Mouse (Mus musculus) brain, adult 10 weeks (tissue): ENCODE results near the gene AU041133. TPM values are rescaled to one million over a fixed set of nuclear protein-coding genes. Genes with fewer than 3 reads are reported as not detected.

ENCODE experiments used
- polyA plus RNA-seq: library from polyadenylated mRNA; stranded (reverse); fragments of 350-450 nt; fragmentation: Illumina TruSeq; extraction: RNeasy Lipid Tissue Mini Kit (QIAGEN cat#74804); gene quantifications from one replicate; pipeline ENCODE4 v1.2.3, GENCODE M21; 2015; ENCODE audit warnings: low read depth, low replicate concordance

Gene AU041133
- 8.0 TPM for polyA plus RNA-seq

DNA sequence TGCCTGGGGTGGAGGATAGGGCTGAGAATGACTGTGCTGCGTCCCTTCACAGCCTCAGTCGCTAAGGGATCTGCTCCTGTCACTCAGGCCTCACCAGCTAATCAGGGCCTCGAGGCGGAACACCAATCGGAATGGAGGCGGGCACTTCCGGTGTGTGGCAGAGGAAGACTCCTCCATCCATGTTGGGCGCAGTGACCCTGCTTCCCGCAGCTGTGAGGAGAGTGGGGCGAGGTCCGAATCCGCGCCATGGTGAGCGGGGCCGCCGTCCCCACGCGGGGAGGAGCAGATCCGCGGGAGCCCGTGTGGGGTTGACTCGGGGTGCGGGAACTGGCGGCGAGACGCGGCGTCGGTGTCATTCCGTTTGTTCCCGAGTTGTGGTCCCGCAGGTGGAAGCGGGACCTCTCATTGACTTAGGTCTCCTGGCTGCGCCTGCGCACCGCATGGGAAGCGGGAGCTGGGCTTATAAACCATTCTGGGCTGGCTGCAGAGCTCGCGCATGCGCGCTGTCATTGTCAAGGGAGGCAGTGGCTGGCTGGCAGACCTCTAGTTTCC, at the start of gene AU041133:
AU041133 (plus strand) TSS at position 164 of the 552 bp plus-strand sequence.

DNA sequence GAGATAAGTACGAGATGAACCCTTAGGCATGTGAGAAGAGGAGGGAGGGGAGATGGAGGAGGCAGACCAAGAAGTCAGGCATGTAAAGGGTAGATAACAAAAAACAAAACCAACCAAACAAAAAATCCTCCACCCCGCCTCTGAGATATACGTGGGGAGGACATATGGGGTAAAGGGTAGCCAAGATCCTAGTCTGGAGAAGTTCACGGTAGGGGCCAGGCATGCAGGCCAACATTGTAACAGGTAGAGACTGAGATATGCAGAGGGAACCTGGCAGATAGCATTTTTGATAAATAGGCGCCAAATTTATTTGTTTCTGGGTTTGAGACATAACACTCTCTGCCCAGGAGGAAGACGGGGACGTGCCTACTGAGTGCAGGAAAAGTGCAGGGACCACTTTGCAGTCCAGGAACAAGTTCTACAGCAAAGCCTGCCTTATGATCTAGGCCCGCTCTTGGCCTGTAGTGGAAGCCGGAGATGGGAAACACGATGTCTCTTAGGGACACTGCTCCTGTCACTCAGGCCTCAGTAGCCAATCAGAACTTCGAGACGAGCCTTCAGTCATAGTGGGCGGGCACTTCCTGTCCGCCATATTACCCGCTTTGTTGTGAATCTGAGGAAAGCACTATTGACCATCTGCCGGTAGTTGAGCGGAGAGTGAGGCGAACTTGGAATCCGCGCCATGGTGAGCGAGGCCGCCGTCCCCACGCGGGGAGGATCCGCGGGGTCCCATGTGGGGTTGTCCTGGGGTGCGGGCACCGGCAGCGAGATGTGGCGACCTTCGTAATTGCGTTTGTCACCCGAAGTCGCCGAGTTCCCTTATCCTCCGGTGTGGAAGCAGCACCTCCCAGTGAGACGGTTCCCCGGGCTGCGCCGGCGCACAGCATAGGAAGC, 44.8 kb upstream of the AU041133 start, which contains the start of gene BC024063:
BC024063 (plus strand) TSS at position 626 of the 894 bp plus-strand sequence.

Other genes with a start within 250 kb of the AU041133 start
- gene Zfp781, start 197.5 kb upstream of the AU041133 start, polyA plus RNA-seq = 6.3 TPM
- gene Zfp873, start 79.9 kb upstream of the AU041133 start, polyA plus RNA-seq = 7.8 TPM
- 5.5 TPM for gene BC024063, start 44.7 kb upstream of the AU041133 start, polyA plus RNA-seq
- 29.6 TPM for gene Zfp938, start 113.3 kb downstream of the AU041133 start, polyA plus RNA-seq
- not detected for gene 4932415D10Rik, start 188.6 kb downstream of the AU041133 start, polyA plus RNA-seq
- 5.3 TPM for gene Gm4924, start 226.2 kb downstream of the AU041133 start, polyA plus RNA-seq